Mouse (Mus musculus): Measurements from ENCODE around the gene Rab3ip. TPM values are rescaled to one million over a fixed set of nuclear protein-coding genes. Genes with fewer than 3 reads are reported as not detected.

Rab3ip gene
- total RNA-seq, 2 experiments from 2014 or later = 16.2 to 17.3 TPM

GRCm38 (mm10) chr10:116964084-116964483 is 13.5 kb upstream of the Rab3ip start:
- no peak for DNase-seq
- intact Hi-C loops (cut with DNase I; ENCODE audit: low total_unique reads) = no loop called here

GRCm38 (mm10) chr10:116962803-116963202 is 12.2 kb upstream of the Rab3ip start:
- DNase-seq = no peak
- intact Hi-C loops (cut with DNase I; ENCODE audit: low total_unique reads) = no loop called here

- intact Hi-C loops (cut with DNase I; ENCODE audit: low total_unique reads) = no loop called here
- no peak for DNase-seq
Observed at GRCm38 (mm10) chr10:116962152-116962551, 11.6 kb upstream of the Rab3ip start.

- intact Hi-C loops (cut with DNase I; ENCODE audit: low total_unique reads) = no loop called here
- no peak for DNase-seq
Observed at GRCm38 (mm10) chr10:116957867-116958551, 7.4 kb upstream of the Rab3ip start.

- intact Hi-C loops (cut with DNase I; ENCODE audit: low total_unique reads) = no loop called here
- no peak for DNase-seq
Observed at GRCm38 (mm10) chr10:116956483-116957158, 6.1 kb upstream of the Rab3ip start.

- intact Hi-C loops (cut with DNase I; ENCODE audit: low total_unique reads) = no loop called here
- no peak for DNase-seq
Observed at GRCm38 (mm10) chr10:116955191-116955590, 4.6 kb upstream of the Rab3ip start.

GRCm38 (mm10) chr10:116950886-116951285 is 317 bp upstream of the Rab3ip start:
- intact Hi-C loops (cut with DNase I; ENCODE audit: low total_unique reads) = no loop called here
- no peak for DNase-seq

GRCm38 (mm10) chr10:116949111-116950008 is 1.2 kb downstream of the Rab3ip start:
- intact Hi-C loops (cut with DNase I; ENCODE audit: low total_unique reads) = no loop called here
- DNase-seq = no peak

GRCm38 (mm10) chr10:116948414-116948813 is 2.2 kb downstream of the Rab3ip start:
- no peak for DNase-seq
- intact Hi-C loops (cut with DNase I; ENCODE audit: low total_unique reads) = no loop called here

GRCm38 (mm10) chr10:116944940-116945339 is 5.6 kb downstream of the Rab3ip start:
- intact Hi-C loops (cut with DNase I; ENCODE audit: low total_unique reads) = no loop called here
- DNase-seq = no peak

- no peak for DNase-seq
- intact Hi-C loops (cut with DNase I; ENCODE audit: low total_unique reads) = no loop called here
Observed at GRCm38 (mm10) chr10:116944144-116944543, 6.4 kb downstream of the Rab3ip start.

GRCm38 (mm10) chr10:116943025-116943424 is 7.5 kb downstream of the Rab3ip start:
- intact Hi-C loops (cut with DNase I; ENCODE audit: low total_unique reads) = no loop called here
- no peak for DNase-seq

- intact Hi-C loops (cut with DNase I; ENCODE audit: low total_unique reads) = no loop called here
Observed at GRCm38 (mm10) chr10:116935028-116935427, 15.5 kb downstream of the Rab3ip start.

GRCm38 (mm10) chr10:116933794-116934193 is 16.8 kb downstream of the Rab3ip start:
- intact Hi-C loops (cut with DNase I; ENCODE audit: low total_unique reads) = no loop called here
- DNase-seq = no peak

More at GRCm38 (mm10) chr10:116935028-116935427, 15.5 kb downstream of the Rab3ip start:
- no peak for DNase-seq

- no peak for DNase-seq
- intact Hi-C loops (cut with DNase I; ENCODE audit: low total_unique reads) = no loop called here
Observed at GRCm38 (mm10) chr10:116932418-116932817, 18.2 kb downstream of the Rab3ip start.

GRCm38 (mm10) chr10:116931497-116932179 is 18.9 kb downstream of the Rab3ip start:
- intact Hi-C loops (cut with DNase I; ENCODE audit: low total_unique reads) = no loop called here
- no peak for DNase-seq

- intact Hi-C loops (cut with DNase I; ENCODE audit: low total_unique reads) = no loop called here
- no peak for DNase-seq
Observed at GRCm38 (mm10) chr10:116930936-116931335, 19.6 kb downstream of the Rab3ip start.

GRCm38 (mm10) chr10:116930506-116930905 is 20.1 kb downstream of the Rab3ip start:
- no peak for DNase-seq
- intact Hi-C loops (cut with DNase I; ENCODE audit: low total_unique reads) = no loop called here

- DNase-seq = no peak
- intact Hi-C loops (cut with DNase I; ENCODE audit: low total_unique reads) = no loop called here
Observed at GRCm38 (mm10) chr10:116928826-116929225, 21.7 kb downstream of the Rab3ip start.

All from gastrocnemius, postnatal 14 days (tissue).